Mouse (Mus musculus): Measurements from ENCODE around the gene Wdr75. TPM values are rescaled to one million over a fixed set of nuclear protein-coding genes. Genes with fewer than 3 reads are reported as not detected.

Gene Wdr75
- polyA plus RNA-seq, 1 experiment from 2014 or later, result 59.9 TPM

- Histone ChIP-seq H3K4me1 (replicated peaks; ENCODE audit: control insufficient read depth, insufficient read depth, low read length) (no peaks in the 10 kb centered on the region), H3K4me2 (ENCODE audit: low read length) (no peak overlapping the region), H3K36me3 (ENCODE audit: control insufficient read depth, insufficient read depth) (no peaks in the 10 kb centered on the region), H3K9me3 (ENCODE audit: control insufficient read depth, low read length) (no peaks in the 10 kb centered on the region), H3K27me3 (replicated peaks; ENCODE audit: control insufficient read depth, insufficient read depth, low read length) (no peaks in the 10 kb centered on the region), H3K27ac (ENCODE audit: low read length) (no peak overlapping the region), H3K4me3 (replicated peaks; ENCODE audit: low read length) (no peak overlapping the region), H3K9ac (replicated peaks; ENCODE audit: low read depth, low read length) (no peak overlapping the region)
- WGBS, result 88% methylated on average over 8 of the region's 8 CpGs
- no peak for ATAC-seq
These were observed 35.7 kb downstream of the Wdr75 start for GRCm38 (mm10) chr1:45830453-45831206.

GRCm38 (mm10) chr1:45835362-45836063 lies 40.5 kb downstream of the Wdr75 start:
- Histone ChIP-seq H3K27me3 (replicated peaks; ENCODE audit: control insufficient read depth, insufficient read depth, low read length) (no peaks in the 10 kb centered on the region), H3K27ac (ENCODE audit: low read length) (no peak overlapping the region), H3K4me1 (replicated peaks; ENCODE audit: control insufficient read depth, insufficient read depth, low read length) (no peaks in the 10 kb centered on the region), H3K4me2 (ENCODE audit: low read length) (no peak overlapping the region), H3K9ac (replicated peaks; ENCODE audit: low read depth, low read length) (no peak overlapping the region), H3K4me3 (replicated peaks; ENCODE audit: low read length) (no peak overlapping the region), H3K9me3 (ENCODE audit: control insufficient read depth, low read length) (no peaks in the 10 kb centered on the region), H3K36me3 (ENCODE audit: control insufficient read depth, insufficient read depth) (no peaks in the 10 kb centered on the region)
- 84% methylated on average over 4 of the region's 4 CpGs for WGBS
- no peak for ATAC-seq

- no peak overlapping the region for H3K9ac ChIP-seq (replicated peaks; ENCODE audit: low read depth, low read length)
- WGBS, result 69% methylated on average over 4 of the region's 4 CpGs
- ATAC-seq, result no peak
- H3K4me1 ChIP-seq (replicated peaks; ENCODE audit: control insufficient read depth, insufficient read depth, low read length), result no peaks in the 10 kb centered on the region
- no peaks in the 10 kb centered on the region for H3K27me3 ChIP-seq (replicated peaks; ENCODE audit: control insufficient read depth, insufficient read depth, low read length)
- H3K4me2 ChIP-seq (ENCODE audit: low read length), result no peak overlapping the region
- H3K36me3 ChIP-seq (ENCODE audit: control insufficient read depth, insufficient read depth), result no peaks in the 10 kb centered on the region
- H3K4me3 ChIP-seq (replicated peaks; ENCODE audit: low read length), result no peak overlapping the region
- no peak overlapping the region for H3K27ac ChIP-seq (ENCODE audit: low read length)
- no peaks in the 10 kb centered on the region for H3K9me3 ChIP-seq (ENCODE audit: control insufficient read depth, low read length)
These were observed 42.8 kb downstream of the Wdr75 start for GRCm38 (mm10) chr1:45837736-45838135.

GRCm38 (mm10) chr1:45838271-45838670 lies 43.3 kb downstream of the Wdr75 start:
- no peak overlapping the region for H3K4me3 ChIP-seq (replicated peaks; ENCODE audit: low read length)
- ATAC-seq, result no peak

GRCm38 (mm10) chr1:45845466-45845865 lies 50.5 kb downstream of the Wdr75 start:
- Histone ChIP-seq H3K9ac (replicated peaks; ENCODE audit: low read depth, low read length) (no peak overlapping the region), H3K36me3 (ENCODE audit: control insufficient read depth, insufficient read depth) (no peaks in the 10 kb centered on the region), H3K4me3 (replicated peaks; ENCODE audit: low read length) (no peak overlapping the region), H3K27me3 (replicated peaks; ENCODE audit: control insufficient read depth, insufficient read depth, low read length) (no peaks in the 10 kb centered on the region), H3K9me3 (ENCODE audit: control insufficient read depth, low read length) (no peaks in the 10 kb centered on the region), H3K4me2 (ENCODE audit: low read length) (no peak overlapping the region), H3K27ac (ENCODE audit: low read length) (no peak overlapping the region), H3K4me1 (replicated peaks; ENCODE audit: control insufficient read depth, insufficient read depth, low read length) (no peaks in the 10 kb centered on the region)
- 94% methylated on average over 1 of the region's 1 CpGs for WGBS
- no peak for ATAC-seq

More at GRCm38 (mm10) chr1:45838271-45838670, 43.3 kb downstream of the Wdr75 start:
- Histone ChIP-seq H3K9me3 (ENCODE audit: control insufficient read depth, low read length) (no peaks in the 10 kb centered on the region), H3K4me1 (replicated peaks; ENCODE audit: control insufficient read depth, insufficient read depth, low read length) (no peaks in the 10 kb centered on the region), H3K27ac (ENCODE audit: low read length) (no peak overlapping the region), H3K36me3 (ENCODE audit: control insufficient read depth, insufficient read depth) (no peaks in the 10 kb centered on the region), H3K9ac (replicated peaks; ENCODE audit: low read depth, low read length) (no peak overlapping the region), H3K4me2 (ENCODE audit: low read length) (no peak overlapping the region), H3K27me3 (replicated peaks; ENCODE audit: control insufficient read depth, insufficient read depth, low read length) (no peaks in the 10 kb centered on the region)

- no peaks in the 10 kb centered on the region for H3K4me1 ChIP-seq (replicated peaks; ENCODE audit: control insufficient read depth, insufficient read depth, low read length)
- H3K9ac ChIP-seq (replicated peaks; ENCODE audit: low read depth, low read length), result no peak overlapping the region
- H3K27ac ChIP-seq (ENCODE audit: low read length), result no peak overlapping the region
- no peak overlapping the region for H3K4me2 ChIP-seq (ENCODE audit: low read length)
- H3K9me3 ChIP-seq (ENCODE audit: control insufficient read depth, low read length), result no peaks in the 10 kb centered on the region
- no peaks in the 10 kb centered on the region for H3K27me3 ChIP-seq (replicated peaks; ENCODE audit: control insufficient read depth, insufficient read depth, low read length)
- no peaks in the 10 kb centered on the region for H3K36me3 ChIP-seq (ENCODE audit: control insufficient read depth, insufficient read depth)
- no peak for ATAC-seq
- H3K4me3 ChIP-seq (replicated peaks; ENCODE audit: low read length), result no peak overlapping the region
- 74% methylated on average over 1 of the region's 1 CpGs for WGBS
These were observed 63.1 kb downstream of the Wdr75 start for GRCm38 (mm10) chr1:45858038-45858437.

- Histone ChIP-seq H3K27me3 (replicated peaks; ENCODE audit: control insufficient read depth, insufficient read depth, low read length) (no peaks in the 10 kb centered on the region), H3K9me3 (ENCODE audit: control insufficient read depth, low read length) (no peaks in the 10 kb centered on the region), H3K4me2 (ENCODE audit: low read length) (no peak overlapping the region), H3K4me1 (replicated peaks; ENCODE audit: control insufficient read depth, insufficient read depth, low read length) (no peaks in the 10 kb centered on the region), H3K36me3 (ENCODE audit: control insufficient read depth, insufficient read depth) (no peaks in the 10 kb centered on the region), H3K9ac (replicated peaks; ENCODE audit: low read depth, low read length) (no peak overlapping the region), H3K4me3 (replicated peaks; ENCODE audit: low read length) (no peak overlapping the region), H3K27ac (ENCODE audit: low read length) (no peak overlapping the region)
- ATAC-seq, result no peak
- 80% methylated on average over 5 of the region's 5 CpGs for WGBS
These were observed 65.4 kb downstream of the Wdr75 start for GRCm38 (mm10) chr1:45860349-45860748.

- ATAC-seq, result no peak
- Histone ChIP-seq H3K27ac (ENCODE audit: low read length) (no peak overlapping the region), H3K4me2 (ENCODE audit: low read length) (no peak overlapping the region), H3K4me1 (replicated peaks; ENCODE audit: control insufficient read depth, insufficient read depth, low read length) (no peaks in the 10 kb centered on the region), H3K9ac (replicated peaks; ENCODE audit: low read depth, low read length) (no peak overlapping the region), H3K4me3 (replicated peaks; ENCODE audit: low read length) (no peak overlapping the region), H3K36me3 (ENCODE audit: control insufficient read depth, insufficient read depth) (no peaks in the 10 kb centered on the region), H3K9me3 (ENCODE audit: control insufficient read depth, low read length) (no peaks in the 10 kb centered on the region), H3K27me3 (replicated peaks; ENCODE audit: control insufficient read depth, insufficient read depth, low read length) (no peaks in the 10 kb centered on the region)
These were observed 66.2 kb downstream of the Wdr75 start for GRCm38 (mm10) chr1:45861162-45861561.

- no peak overlapping the region for H3K4me3 ChIP-seq (replicated peaks; ENCODE audit: low read length)
- no peaks in the 10 kb centered on the region for H3K4me1 ChIP-seq (replicated peaks; ENCODE audit: control insufficient read depth, insufficient read depth, low read length)
- no peak overlapping the region for H3K27ac ChIP-seq (ENCODE audit: low read length)
- no peak overlapping the region for H3K4me2 ChIP-seq (ENCODE audit: low read length)
- H3K9ac ChIP-seq (replicated peaks; ENCODE audit: low read depth, low read length), result no peak overlapping the region
- no peaks in the 10 kb centered on the region for H3K36me3 ChIP-seq (ENCODE audit: control insufficient read depth, insufficient read depth)
- no peak for ATAC-seq
- no peaks in the 10 kb centered on the region for H3K27me3 ChIP-seq (replicated peaks; ENCODE audit: control insufficient read depth, insufficient read depth, low read length)
- H3K9me3 ChIP-seq (ENCODE audit: control insufficient read depth, low read length), result no peaks in the 10 kb centered on the region
- WGBS, result 89% methylated on average over 3 of the region's 3 CpGs
These were observed 68.7 kb downstream of the Wdr75 start for GRCm38 (mm10) chr1:45863641-45864040.

Data from forebrain, embryonic 16.5 days (tissue).